Mouse (Mus musculus) leukemia stem cell, adult 10-12 weeks (primary cell): Measurements from ENCODE around the gene Them5. TPM values are rescaled to one million over a fixed set of nuclear protein-coding genes. Genes with fewer than 3 reads are reported as not detected.

Experiments
- polyA plus RNA-seq: library from polyadenylated mRNA; stranded (reverse); fragments of >175 nt; gene quantifications from 2 replicates; pipeline ENCODE4 v1.2.3, GENCODE M21; 2012; ENCODE audit warnings: low replicate concordance

Them5 gene
- polyA plus RNA-seq, result not detected in 2 replicates

DNA sequence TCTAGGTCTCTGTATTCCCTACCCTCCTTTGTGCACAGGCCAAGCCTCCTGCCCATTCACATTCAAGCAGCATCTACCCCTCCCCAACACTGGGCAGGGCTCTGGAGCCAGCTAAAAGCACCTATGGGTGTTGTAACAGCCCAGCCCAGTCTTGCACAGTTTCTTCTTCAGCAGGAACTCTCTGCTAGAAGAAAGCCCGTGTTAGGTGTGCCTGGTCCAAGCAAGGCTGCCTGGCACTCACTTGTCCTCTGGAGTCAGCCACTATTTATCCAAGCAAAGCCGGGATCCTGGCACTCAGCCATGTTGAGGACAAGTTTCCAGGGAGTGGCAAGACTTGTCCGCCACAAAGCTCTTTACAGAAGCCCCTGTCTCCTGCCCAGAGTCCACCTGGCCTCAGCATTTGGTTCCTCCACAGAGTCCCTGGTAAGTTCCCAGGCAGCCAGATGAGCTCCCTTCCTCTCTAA lies at the start of gene Them5:
Gene Them5 (plus strand): TSS at position 141 of the 464 bp plus-strand sequence.

DNA sequence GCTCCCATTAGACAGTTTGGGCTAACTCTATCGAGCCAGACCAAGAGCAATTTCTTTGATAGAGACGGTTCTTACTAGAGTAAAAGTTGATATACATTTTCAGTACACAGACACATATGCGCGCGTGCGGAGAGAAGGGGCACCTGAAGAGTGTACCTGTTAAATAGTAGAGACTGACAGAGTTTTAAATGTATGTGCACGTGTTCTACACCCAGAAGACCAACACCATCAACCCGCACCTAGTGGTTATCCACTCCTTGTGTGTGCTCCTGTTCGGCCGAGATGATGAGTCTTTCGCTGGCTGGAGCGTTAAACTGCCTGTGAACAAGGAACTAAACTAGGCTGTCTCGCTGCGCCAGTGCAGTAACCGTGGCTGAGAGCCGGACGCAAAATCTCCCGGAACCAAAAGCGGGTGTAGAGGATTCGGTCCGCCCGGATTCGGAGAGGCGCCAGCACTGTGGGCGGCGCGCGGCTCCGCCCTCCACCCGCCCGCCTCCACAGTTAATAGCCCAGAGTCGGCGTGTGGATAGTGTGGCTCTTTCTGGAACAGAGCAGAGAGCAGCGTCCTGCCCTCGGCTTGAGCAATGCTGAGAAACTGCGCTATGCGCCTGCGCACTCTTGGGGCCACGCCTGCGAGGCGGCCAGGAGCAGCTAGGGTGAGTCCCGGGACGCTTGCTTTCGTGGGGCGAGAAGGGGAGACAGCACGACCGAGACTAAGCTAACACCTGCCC lies 32.1 kb upstream of the Them5 start, which contains the start of gene Them4:
Gene Them4 (plus strand): TSS at position 457 of the 731 bp plus-strand sequence.

DNA sequence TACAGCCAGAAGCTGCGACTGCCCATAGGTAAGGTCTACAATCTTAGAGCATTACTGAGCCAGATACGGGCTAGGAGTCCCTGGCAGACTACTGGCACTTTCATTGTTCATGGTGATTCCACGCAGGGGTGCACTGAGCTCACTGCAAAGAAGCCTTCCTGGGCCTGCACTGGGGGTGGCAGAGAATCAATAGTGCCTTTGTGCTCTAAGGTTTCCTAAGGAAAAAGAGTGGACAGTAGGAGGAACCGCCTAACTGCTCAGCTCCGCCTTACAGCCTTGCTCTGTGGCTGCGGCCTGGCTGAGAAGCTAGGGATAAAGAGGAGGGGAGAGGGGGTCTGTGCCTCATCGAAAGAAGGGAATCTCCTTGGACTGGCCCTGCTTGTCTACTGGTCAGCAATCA lies 20.2 kb downstream of the Them5 start, which contains the start of gene C2cd4d:
Gene C2cd4d (plus strand): TSS at position 301 of the 400 bp plus-strand sequence.

DNA sequence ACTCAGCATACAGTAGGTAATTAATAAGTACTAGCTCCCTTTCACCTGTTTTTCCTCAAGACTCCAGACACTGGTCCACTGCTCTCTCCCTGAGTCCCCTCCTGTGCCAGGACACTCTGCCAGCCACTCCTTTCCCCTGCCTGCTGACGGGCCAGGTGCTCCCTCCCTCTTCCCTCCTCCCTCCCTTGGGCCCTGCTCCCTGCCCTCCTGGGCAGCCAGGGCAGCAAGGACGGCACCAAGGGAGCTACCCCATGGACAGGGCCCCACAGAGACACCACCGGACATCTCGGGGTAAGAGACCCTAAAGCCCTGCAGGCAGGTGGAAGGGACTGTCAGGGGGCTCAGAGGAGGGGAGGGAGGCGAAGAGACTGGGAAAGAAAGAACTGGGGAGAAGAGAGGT lies 30.7 kb downstream of the Them5 start, which contains the start of gene Rorc:
Gene Rorc (plus strand): TSS at position 154 of the 400 bp plus-strand sequence.

Other genes starting within 250 kb of the Them5 start
- not detected in 2 replicates for gene Gm10696, start 163.9 kb upstream of the Them5 start, polyA plus RNA-seq
- not detected in 2 replicates for gene Gm5286, start 145.4 kb upstream of the Them5 start, polyA plus RNA-seq
- gene Gm4778, start 78.1 kb upstream of the Them5 start, polyA plus RNA-seq, result not detected in 2 replicates
- 0.41 TPM in 1 of 2 replicates, not detected in the other for gene Them4, start 32.0 kb upstream of the Them5 start, polyA plus RNA-seq
- not detected in 2 replicates for gene C2cd4d, start 20.3 kb downstream of the Them5 start, polyA plus RNA-seq
- gene Rorc, start 30.7 kb downstream of the Them5 start, polyA plus RNA-seq, result not detected in 2 replicates
- gene Lingo4, start 56.4 kb downstream of the Them5 start, polyA plus RNA-seq, result 0.08 and 0.12 TPM in 2 replicates
- 0.62 and 1.2 TPM in 2 replicates for gene Tdrkh, start 71.2 kb downstream of the Them5 start, polyA plus RNA-seq
- gene Mrpl9, start 101.2 kb downstream of the Them5 start, polyA plus RNA-seq, result 64.0 and 64.6 TPM in 2 replicates
- not detected in 2 replicates for gene Oaz3, start 101.8 kb downstream of the Them5 start, polyA plus RNA-seq
- 0.59 TPM in 1 of 2 replicates, not detected in the other for gene Celf3, start 136.2 kb downstream of the Them5 start, polyA plus RNA-seq
- gene Riiad1, start 138.2 kb downstream of the Them5 start, polyA plus RNA-seq, result not detected in 2 replicates
- gene Snx27, start 240.6 kb downstream of the Them5 start, polyA plus RNA-seq, result 6.8 and 8.7 TPM in 2 replicates